Mouse (Mus musculus): ENCODE measurements around the gene Tsga10ip. TPM values are rescaled to one million over a fixed set of nuclear protein-coding genes. Genes with fewer than 3 reads are reported as not detected.
A peak's percentile ranks its signal among the peaks of the same experiment; 100 is the strongest.
"Not testable (repeated sequence)": the region's sequence is repeated elsewhere in the genome, so short reads cannot be mapped to it uniquely, and the experiment has no call there.

Gene Tsga10ip
- total and polyA plus RNA-seq, 2 experiments from 2014 or later: 0.10 TPM; not detected in 1

DNA sequence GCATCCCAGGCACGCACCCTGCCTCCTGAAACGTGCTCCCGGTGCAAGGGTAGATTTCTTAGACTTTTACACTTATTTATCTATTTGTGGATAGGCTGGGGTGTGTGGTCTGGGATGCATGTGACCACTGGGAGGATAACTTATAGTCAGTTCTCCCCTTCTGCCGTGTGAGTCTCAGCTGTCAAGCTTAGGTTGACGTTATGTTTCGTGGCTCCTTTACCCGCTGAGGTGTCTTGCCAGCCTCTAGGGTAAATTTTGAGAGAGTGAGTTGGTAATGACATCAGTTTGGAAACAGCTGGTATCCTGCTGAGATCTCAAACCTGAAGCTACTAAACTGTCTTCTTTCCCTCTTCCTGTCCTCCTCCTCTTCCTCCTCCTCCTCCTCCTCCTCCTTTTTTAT, 3.6 kb upstream of the Tsga10ip start:
- Histone ChIP-seq H3K9me3 (ENCODE audit: low read length) (no peaks in the 10 kb centered on the region), H3K4me2 (ENCODE audit: low read depth, low read length, poor library complexity, severe bottlenecking) (peak overlapping the region; percentile 41), H3K27me3 (ENCODE audit: insufficient read depth, low read length) (no peaks in the 10 kb centered on the region), H3K4me3 (ENCODE audit: low read depth, low read length) (peak overlapping the region; percentile 32), H3K9ac (replicated peaks; ENCODE audit: low read length, poor library complexity, severe bottlenecking) (no peak overlapping the region), H3K4me1 (ENCODE audit: insufficient read depth, low read length) (peaks cover 4% of the 10 kb centered on the region; the same call in 1 of the 2 replicates), H3K36me3 (ENCODE audit: insufficient read depth, low read length) (no peaks in the 10 kb centered on the region), H3K27ac (ENCODE audit: low read depth, low read length) (no peak overlapping the region)
- DNase-seq (ENCODE audit: low spot score) (peak; percentile 2), ATAC-seq (ENCODE audit: low FRiP score) (no peak)
- TF ChIP-seq CTCF (IDR thresholded peaks at IDR 0.05): no peak
- WGBS: 27% methylated on average over 7 of the region's 7 CpGs

DNA sequence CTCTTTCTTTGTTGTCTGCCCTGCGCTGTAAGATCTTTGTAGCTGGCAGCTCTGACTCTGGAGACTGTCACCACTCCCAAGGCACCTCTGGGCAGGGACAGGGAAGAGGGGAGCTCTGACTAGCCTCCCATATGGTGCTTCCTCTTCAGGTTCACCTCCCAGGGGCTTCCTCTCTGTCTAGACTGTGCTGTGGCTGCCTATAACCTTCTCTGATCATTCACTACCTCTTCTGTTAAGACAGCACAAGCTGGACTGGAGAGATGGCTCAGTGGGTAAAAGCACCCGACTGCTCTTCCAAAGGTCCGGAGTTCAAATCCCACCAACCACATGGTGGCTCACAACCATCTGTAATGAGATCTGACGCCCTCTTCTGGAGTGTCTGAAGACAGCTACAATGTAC, 1.3 kb downstream of the Tsga10ip start:
- ATAC-seq (ENCODE audit: low FRiP score); H3K9ac ChIP-seq (replicated peaks; ENCODE audit: low read length, poor library complexity, severe bottlenecking); H3K27me3 ChIP-seq (ENCODE audit: insufficient read depth, low read length); DNase-seq (ENCODE audit: low spot score); H3K9me3 ChIP-seq (ENCODE audit: low read length); H3K36me3 ChIP-seq (ENCODE audit: insufficient read depth, low read length); H3K4me1 ChIP-seq (ENCODE audit: insufficient read depth, low read length); H3K4me2 ChIP-seq (ENCODE audit: low read depth, low read length, poor library complexity, severe bottlenecking); H3K27ac ChIP-seq (ENCODE audit: low read depth, low read length); H3K4me3 ChIP-seq (ENCODE audit: low read depth, low read length): not testable (repeated sequence)
- WGBS: 68% methylated on average over 4 of the region's 4 CpGs

DNA sequence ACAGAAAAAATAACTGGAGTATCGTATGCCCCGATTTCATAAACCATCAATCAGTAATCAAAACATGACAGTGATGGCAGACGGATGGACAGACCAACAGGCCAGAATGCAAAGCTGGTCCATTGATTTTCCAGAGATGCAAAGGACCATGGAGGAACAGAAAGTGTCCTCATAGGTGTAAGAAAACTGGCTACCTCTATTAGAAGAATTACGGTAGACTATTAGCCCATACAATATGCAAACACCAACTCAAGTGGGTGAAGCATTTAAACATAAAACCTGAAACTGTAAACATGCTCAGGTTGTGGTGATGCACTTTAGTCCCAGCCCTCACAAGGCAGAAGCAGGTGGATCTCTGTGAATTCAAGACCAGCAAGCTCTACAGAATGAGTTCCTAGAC, 7.0 kb downstream of the Tsga10ip start:
- ATAC-seq (ENCODE audit: low FRiP score): no peak
- no peak for DNase-seq (ENCODE audit: low spot score)
- H3K36me3 ChIP-seq (ENCODE audit: insufficient read depth, low read length): no peaks in the 10 kb centered on the region
- H3K4me1 ChIP-seq (ENCODE audit: insufficient read depth, low read length): no peaks in the 10 kb centered on the region
- TF ChIP-seq CTCF (IDR thresholded peaks at IDR 0.05): no peak
- no peaks in the 10 kb centered on the region for H3K27me3 ChIP-seq (ENCODE audit: insufficient read depth, low read length)
- H3K4me3 ChIP-seq (ENCODE audit: low read depth, low read length): no peak overlapping the region
- H3K27ac ChIP-seq (ENCODE audit: low read depth, low read length): no peak overlapping the region
- H3K4me2 ChIP-seq (ENCODE audit: low read depth, low read length, poor library complexity, severe bottlenecking): no peak overlapping the region
- no peaks in the 10 kb centered on the region for H3K9me3 ChIP-seq (ENCODE audit: low read length)
- no peak overlapping the region for H3K9ac ChIP-seq (replicated peaks; ENCODE audit: low read length, poor library complexity, severe bottlenecking)
- 69% methylated on average over 4 of the region's 4 CpGs for WGBS

DNA sequence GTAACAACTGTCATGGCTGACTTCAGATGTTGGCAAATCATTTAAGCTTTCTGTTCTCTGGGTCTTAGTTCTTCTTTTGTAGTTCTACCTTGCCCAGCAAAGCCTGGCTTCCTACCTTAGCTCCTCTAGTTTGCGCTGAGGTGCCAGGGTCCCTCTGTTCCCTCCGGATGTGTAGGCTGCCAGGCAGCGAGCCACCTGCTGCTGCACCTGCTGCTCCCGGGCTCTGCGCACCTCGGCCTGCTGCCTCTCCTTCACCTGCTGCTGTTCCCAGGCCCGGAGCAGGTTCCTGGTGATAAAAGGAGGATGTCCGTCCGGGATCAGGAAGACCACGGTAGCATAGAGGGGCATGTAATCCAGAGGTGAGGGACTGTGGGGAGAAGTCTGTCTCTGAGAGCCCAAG, 8.2 kb downstream of the Tsga10ip start:
- no peak for ATAC-seq (ENCODE audit: low FRiP score)
- Histone ChIP-seq H3K27ac (ENCODE audit: low read depth, low read length) (no peak overlapping the region), H3K27me3 (ENCODE audit: insufficient read depth, low read length) (no peaks in the 10 kb centered on the region), H3K36me3 (ENCODE audit: insufficient read depth, low read length) (no peaks in the 10 kb centered on the region), H3K4me1 (ENCODE audit: insufficient read depth, low read length) (peaks cover 10% of the 10 kb centered on the region; the same call in 1 of the 2 replicates), H3K9me3 (ENCODE audit: low read length) (no peaks in the 10 kb centered on the region), H3K4me3 (ENCODE audit: low read depth, low read length) (no peak overlapping the region), H3K9ac (replicated peaks; ENCODE audit: low read length, poor library complexity, severe bottlenecking) (no peak overlapping the region), H3K4me2 (ENCODE audit: low read depth, low read length, poor library complexity, severe bottlenecking) (no peak overlapping the region)
- no peak for TF ChIP-seq CTCF (IDR thresholded peaks at IDR 0.05)
- DNase-seq (ENCODE audit: low spot score): no peak
- WGBS: 53% methylated on average over 10 of the region's 10 CpGs

DNA sequence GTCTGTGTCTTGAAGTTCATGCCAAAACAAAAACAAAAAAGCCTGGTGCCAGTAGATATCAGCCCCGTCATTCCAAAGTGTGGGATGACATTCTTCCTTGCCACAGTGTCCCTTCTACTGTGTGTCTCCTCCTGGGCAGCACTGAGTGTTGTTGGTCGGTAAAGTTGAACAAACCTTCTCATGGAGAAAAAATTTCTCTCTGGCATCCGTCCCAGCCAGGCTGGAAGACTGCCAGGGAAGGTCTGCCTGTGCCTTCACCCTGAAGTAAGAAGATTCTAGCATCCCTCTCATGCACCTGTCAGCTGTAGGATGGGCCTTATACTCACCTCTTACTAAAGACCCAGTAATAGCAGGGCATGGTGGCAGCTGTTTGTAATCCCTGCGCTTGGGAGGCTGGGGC, 9.4 kb downstream of the Tsga10ip start:
- Histone ChIP-seq H3K4me1 (ENCODE audit: insufficient read depth, low read length) (peaks cover 10% of the 10 kb centered on the region; the same call in 1 of the 2 replicates), H3K27ac (ENCODE audit: low read depth, low read length) (no peak overlapping the region), H3K4me2 (ENCODE audit: low read depth, low read length, poor library complexity, severe bottlenecking) (no peak overlapping the region), H3K36me3 (ENCODE audit: insufficient read depth, low read length) (no peaks in the 10 kb centered on the region), H3K27me3 (ENCODE audit: insufficient read depth, low read length) (no peaks in the 10 kb centered on the region), H3K9ac (replicated peaks; ENCODE audit: low read length, poor library complexity, severe bottlenecking) (no peak overlapping the region), H3K4me3 (ENCODE audit: low read depth, low read length) (no peak overlapping the region), H3K9me3 (ENCODE audit: low read length) (no peaks in the 10 kb centered on the region)
- ATAC-seq (ENCODE audit: low FRiP score) (no peak), DNase-seq (ENCODE audit: low spot score) (peak; percentile 32)
- 58% methylated on average over 4 of the region's 4 CpGs for WGBS
- TF ChIP-seq CTCF (IDR thresholded peaks at IDR 0.05): no peak

DNA sequence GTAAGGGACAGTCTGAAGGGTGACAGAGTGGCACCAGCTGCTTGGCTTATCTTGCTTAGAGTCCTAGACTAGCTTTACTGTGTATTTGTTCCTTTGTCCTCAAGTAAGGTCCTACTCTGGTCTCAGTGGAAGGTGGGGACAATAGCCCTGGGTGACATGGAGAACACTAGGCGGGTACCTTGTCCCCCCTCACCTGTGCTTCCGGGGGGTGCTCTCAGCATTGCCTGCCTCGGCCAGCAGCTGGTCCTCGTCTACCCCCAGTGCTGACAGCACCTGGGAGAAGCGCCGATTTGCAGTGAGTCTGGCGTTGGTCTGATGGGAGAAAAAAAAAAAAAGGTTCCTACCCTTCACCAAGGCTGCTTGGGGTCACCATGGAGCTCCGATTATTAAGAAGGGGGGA, 11.9 kb downstream of the Tsga10ip start:
- H3K36me3 ChIP-seq (ENCODE audit: insufficient read depth, low read length): peaks cover 3% of the 10 kb centered on the region
- H3K4me1 ChIP-seq (ENCODE audit: insufficient read depth, low read length): peaks cover 18% of the 10 kb centered on the region
- no peaks in the 10 kb centered on the region for H3K9me3 ChIP-seq (ENCODE audit: low read length)
- no peak for TF ChIP-seq CTCF (IDR thresholded peaks at IDR 0.05)
- no peak overlapping the region for H3K9ac ChIP-seq (replicated peaks; ENCODE audit: low read length, poor library complexity, severe bottlenecking)
- no peaks in the 10 kb centered on the region for H3K27me3 ChIP-seq (ENCODE audit: insufficient read depth, low read length)
- no peak overlapping the region for H3K4me2 ChIP-seq (ENCODE audit: low read depth, low read length, poor library complexity, severe bottlenecking)
- H3K4me3 ChIP-seq (ENCODE audit: low read depth, low read length): no peak overlapping the region
- 92% methylated on average over 8 of the region's 8 CpGs for WGBS
- no peak for ATAC-seq (ENCODE audit: low FRiP score)
- no peak overlapping the region for H3K27ac ChIP-seq (ENCODE audit: low read depth, low read length)
- DNase-seq (ENCODE audit: low spot score): no peak
